Mouse (Mus musculus): ENCODE results near the gene Gm20388. TPM values are rescaled to one million over a fixed set of nuclear protein-coding genes. Genes with fewer than 3 reads are reported as not detected.
"Not testable (repeated sequence)": the region's sequence is repeated elsewhere in the genome, so short reads cannot be mapped to it uniquely, and the experiment has no call there.

Gm20388 gene
- polyA plus RNA-seq, 1 experiment from 2014 or later = not detected

DNA sequence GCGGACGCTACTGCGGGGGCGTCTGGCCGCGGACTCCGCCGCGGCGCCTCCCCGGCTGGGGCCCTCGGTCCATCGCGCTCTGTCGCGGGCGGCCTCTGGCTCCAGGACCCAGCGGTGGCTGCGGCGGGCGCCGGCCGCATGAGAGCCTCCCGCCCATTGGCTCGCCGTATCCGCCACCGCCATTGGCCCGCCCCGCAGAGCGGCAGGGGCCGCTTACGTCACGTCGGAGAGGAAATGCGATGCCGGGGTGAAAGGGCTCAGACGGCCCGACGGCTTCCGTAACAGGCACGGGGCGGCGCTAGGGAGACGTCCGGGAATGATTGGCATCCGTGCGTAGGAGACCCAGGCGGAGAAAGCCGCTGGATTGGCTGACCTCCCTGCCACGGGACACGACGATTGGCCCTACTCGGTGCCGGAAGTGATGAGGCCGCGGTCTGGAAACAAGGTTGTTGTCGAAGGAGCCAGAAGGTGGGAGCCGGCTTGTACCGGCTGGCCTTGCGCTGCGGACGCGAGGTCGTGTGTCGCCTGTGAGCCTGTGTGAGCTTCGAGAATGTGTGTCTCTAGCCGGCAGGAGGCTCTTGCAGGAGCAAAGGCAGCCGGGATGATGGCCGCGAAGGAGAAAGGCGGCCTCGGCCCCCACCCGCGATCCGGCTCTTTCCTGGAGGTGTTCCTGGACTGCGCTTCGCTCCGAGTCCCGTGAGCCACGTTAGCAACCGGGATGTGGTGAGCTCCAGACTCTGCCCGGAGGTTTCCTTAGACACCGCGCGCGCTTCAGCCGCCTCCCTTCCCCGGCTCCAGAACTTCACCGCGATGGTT lies 3131.7 kb downstream of the Gm20388 start, which contains the start of gene Ankrd11:
Ankrd11 (minus strand) TSS at position 120 of the 816 bp plus-strand sequence.
- 0 out of 2 replicates have a peak, but pooled peaks cover 5% of the 10 kb centered on the region for H3K4me1 ChIP-seq (replicated peaks; ENCODE audit: control insufficient read depth, insufficient read depth, low read length)
- peak; percentile 67 for TF ChIP-seq CTCF (IDR thresholded peaks at IDR 0.05; ENCODE audit: low read depth)
- peak within 1 kb of the TSS; percentile 75 for H3K4me2 ChIP-seq (replicated peaks; ENCODE audit: low read depth)
- no peaks in the 10 kb centered on the region for H3K27me3 ChIP-seq (replicated peaks; ENCODE audit: control insufficient read depth, insufficient read depth, low read length)
- peak within 1 kb of the TSS; percentile 100 for H3K9ac ChIP-seq (ENCODE audit: low read depth, low read length)
- peak within 1 kb of the TSS; percentile 100 for H3K27ac ChIP-seq (ENCODE audit: low read depth, low read length)
- ATAC-seq = peak; percentile 96
- no peaks in the 10 kb centered on the region for H3K9me3 ChIP-seq (ENCODE audit: control insufficient read depth)
- no peaks in the 10 kb centered on the region for H3K36me3 ChIP-seq (ENCODE audit: control insufficient read depth, insufficient read depth)
- H3K4me3 ChIP-seq (ENCODE audit: low read depth, low read length) = peak within 1 kb of the TSS; percentile 92
- WGBS = under 1% methylated on average over 91 of the region's 91 CpGs

DNA sequence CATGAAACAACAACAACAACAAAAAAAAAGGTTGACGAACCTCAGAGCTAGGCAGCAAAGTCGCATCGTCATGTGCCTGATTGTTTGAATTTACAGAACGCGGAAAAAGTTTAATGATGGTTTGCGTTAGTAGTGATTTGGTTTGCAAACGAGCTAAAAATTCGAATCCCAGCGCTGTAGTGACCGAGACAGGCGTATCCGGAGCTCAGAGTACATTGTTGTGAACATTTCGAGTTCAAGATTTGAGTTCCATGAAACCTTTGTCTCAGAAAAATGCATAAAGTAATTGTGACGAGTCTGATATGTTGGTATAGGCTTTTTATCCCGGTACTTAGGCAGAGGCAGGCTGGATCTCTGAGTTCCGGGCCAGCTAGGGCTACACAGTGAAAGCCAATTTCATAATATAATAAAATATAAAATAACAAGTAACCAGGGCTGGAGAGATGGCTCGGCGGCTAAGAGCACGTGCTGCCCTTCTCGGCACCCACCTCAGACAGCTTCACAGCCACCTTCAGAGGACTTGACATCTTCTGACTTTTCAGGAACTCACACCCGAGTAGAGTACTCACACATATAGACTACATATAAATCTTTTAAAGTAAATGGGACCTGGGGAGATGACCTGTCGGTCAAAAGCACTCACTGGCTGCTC lies 3132.5 kb downstream of the Gm20388 start:
- TF ChIP-seq CTCF (IDR thresholded peaks at IDR 0.05; ENCODE audit: low read depth) = no peak
- Histone ChIP-seq H3K27me3 (replicated peaks; ENCODE audit: control insufficient read depth, insufficient read depth, low read length) (no peaks in the 10 kb centered on the region), H3K9me3 (ENCODE audit: control insufficient read depth) (no peaks in the 10 kb centered on the region), H3K9ac (ENCODE audit: low read depth, low read length) (peak overlapping the region; percentile 100), H3K36me3 (ENCODE audit: control insufficient read depth, insufficient read depth) (no peaks in the 10 kb centered on the region), H3K4me3 (ENCODE audit: low read depth, low read length) (peak overlapping the region; percentile 92), H3K4me2 (replicated peaks; ENCODE audit: low read depth) (peak overlapping the region; percentile 75), H3K27ac (ENCODE audit: low read depth, low read length) (peak overlapping the region; percentile 100), H3K4me1 (replicated peaks; ENCODE audit: control insufficient read depth, insufficient read depth, low read length) (0 out of 2 replicates have a peak, but pooled peaks cover 5% of the 10 kb centered on the region)
- no peak for ATAC-seq
- 11% methylated on average over 22 of the region's 22 CpGs for WGBS

DNA sequence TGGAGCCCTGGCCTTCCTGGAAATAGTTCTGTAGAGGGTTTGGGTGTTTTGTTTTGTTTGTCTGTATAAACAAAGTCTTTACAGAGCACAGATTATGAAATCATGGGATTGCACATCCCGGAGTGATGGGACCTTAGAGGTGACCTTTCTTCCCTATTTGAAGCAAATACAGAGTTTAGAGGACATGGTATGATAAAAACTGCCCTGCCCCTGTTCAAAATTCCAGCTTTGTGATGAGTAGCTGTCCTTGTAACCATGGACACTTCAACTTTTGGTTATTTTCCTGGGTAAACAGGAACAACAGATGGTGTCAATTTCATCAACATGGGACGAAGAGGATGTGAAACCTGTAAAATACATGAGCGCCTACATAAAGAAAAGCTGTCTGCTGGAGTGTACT lies 3133.3 kb downstream of the Gm20388 start:
- no peak for ATAC-seq
- no peaks in the 10 kb centered on the region for H3K36me3 ChIP-seq (ENCODE audit: control insufficient read depth, insufficient read depth)
- no peak overlapping the region for H3K27ac ChIP-seq (ENCODE audit: low read depth, low read length)
- H3K4me3 ChIP-seq (ENCODE audit: low read depth, low read length) = 0 out of 2 replicates have a peak overlapping the region, but pooled peaks have one; percentile 92
- WGBS = 58% methylated on average over 3 of the region's 3 CpGs
- peak overlapping the region; percentile 75 for H3K4me2 ChIP-seq (replicated peaks; ENCODE audit: low read depth)
- no peak overlapping the region for H3K9ac ChIP-seq (ENCODE audit: low read depth, low read length)
- no peak for TF ChIP-seq CTCF (IDR thresholded peaks at IDR 0.05; ENCODE audit: low read depth)
- peaks cover 5% of the 10 kb centered on the region; the same call in 1 of the 2 replicates for H3K4me1 ChIP-seq (replicated peaks; ENCODE audit: control insufficient read depth, insufficient read depth, low read length)
- no peaks in the 10 kb centered on the region for H3K9me3 ChIP-seq (ENCODE audit: control insufficient read depth)
- no peaks in the 10 kb centered on the region for H3K27me3 ChIP-seq (replicated peaks; ENCODE audit: control insufficient read depth, insufficient read depth, low read length)

DNA sequence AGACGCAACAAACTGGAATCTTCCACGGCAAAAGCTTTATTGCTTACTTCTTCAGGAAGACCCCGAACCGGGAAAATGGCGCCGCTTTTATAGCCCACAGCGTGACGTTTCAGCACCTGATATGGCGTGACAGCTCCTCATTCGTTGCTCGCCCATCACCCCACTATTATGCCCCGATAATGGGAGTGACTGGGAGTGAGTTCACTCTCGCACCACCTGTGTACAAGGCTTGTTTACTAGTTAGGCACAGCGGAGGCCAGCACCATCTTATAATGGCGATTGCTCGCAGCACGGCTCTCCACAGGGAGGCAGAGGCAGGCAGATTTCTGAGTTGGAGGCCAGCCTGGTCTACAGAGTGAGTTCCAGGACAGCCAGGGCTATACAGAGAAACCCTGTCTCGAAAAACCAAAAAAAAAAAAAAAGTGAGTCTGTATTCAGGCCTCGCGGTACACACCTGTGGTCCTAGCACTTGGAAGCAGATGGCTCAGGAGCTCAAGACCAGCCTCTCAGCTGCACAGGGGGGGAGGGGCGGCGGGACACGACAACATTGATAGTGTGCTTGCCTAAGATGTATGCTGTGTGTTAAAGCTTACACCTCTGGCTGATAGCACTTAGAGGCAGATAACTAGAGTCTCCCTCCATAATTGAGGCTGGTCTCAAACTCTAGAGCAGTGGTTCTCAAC lies 3134.2 kb downstream of the Gm20388 start:
- H3K4me1 ChIP-seq (replicated peaks; ENCODE audit: control insufficient read depth, insufficient read depth, low read length); ATAC-seq; H3K27ac ChIP-seq (ENCODE audit: low read depth, low read length); H3K9me3 ChIP-seq (ENCODE audit: control insufficient read depth); H3K36me3 ChIP-seq (ENCODE audit: control insufficient read depth, insufficient read depth); H3K4me2 ChIP-seq (replicated peaks; ENCODE audit: low read depth); H3K4me3 ChIP-seq (ENCODE audit: low read depth, low read length); H3K27me3 ChIP-seq (replicated peaks; ENCODE audit: control insufficient read depth, insufficient read depth, low read length); H3K9ac ChIP-seq (ENCODE audit: low read depth, low read length): not testable (repeated sequence)
- WGBS = 89% methylated on average over 23 of the region's 23 CpGs

DNA sequence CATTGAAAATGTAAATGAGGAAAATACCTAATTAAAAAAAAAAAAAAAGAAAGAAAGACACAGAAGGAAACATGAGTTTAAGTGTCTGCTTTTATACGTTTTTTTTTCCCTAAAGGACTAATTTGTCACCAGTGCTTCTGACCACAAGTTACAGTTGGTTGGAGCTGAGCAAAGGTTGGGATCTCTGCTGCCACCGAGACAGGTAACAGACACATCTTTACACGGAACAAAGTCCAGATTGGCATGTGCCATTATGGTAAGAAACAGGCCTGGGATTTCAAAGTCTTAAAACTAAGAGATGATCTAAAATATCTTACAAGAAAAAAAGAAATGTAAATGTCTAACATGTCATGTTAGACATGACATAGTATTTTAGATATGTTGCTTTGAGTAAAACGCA lies 3136.1 kb downstream of the Gm20388 start:
- H3K36me3 ChIP-seq (ENCODE audit: control insufficient read depth, insufficient read depth) = no peaks in the 10 kb centered on the region
- no peak overlapping the region for H3K9ac ChIP-seq (ENCODE audit: low read depth, low read length)
- H3K27ac ChIP-seq (ENCODE audit: low read depth, low read length) = peak overlapping the region; percentile 92
- no peak for TF ChIP-seq CTCF (IDR thresholded peaks at IDR 0.05; ENCODE audit: low read depth)
- no peak overlapping the region for H3K4me3 ChIP-seq (ENCODE audit: low read depth, low read length)
- peaks cover 6% of the 10 kb centered on the region for H3K4me1 ChIP-seq (replicated peaks; ENCODE audit: control insufficient read depth, insufficient read depth, low read length)
- H3K4me2 ChIP-seq (replicated peaks; ENCODE audit: low read depth) = no peak overlapping the region
- no peaks in the 10 kb centered on the region for H3K9me3 ChIP-seq (ENCODE audit: control insufficient read depth)
- no peak for ATAC-seq
- no peaks in the 10 kb centered on the region for H3K27me3 ChIP-seq (replicated peaks; ENCODE audit: control insufficient read depth, insufficient read depth, low read length)
- WGBS = 39% methylated on average over 4 of the region's 4 CpGs

DNA sequence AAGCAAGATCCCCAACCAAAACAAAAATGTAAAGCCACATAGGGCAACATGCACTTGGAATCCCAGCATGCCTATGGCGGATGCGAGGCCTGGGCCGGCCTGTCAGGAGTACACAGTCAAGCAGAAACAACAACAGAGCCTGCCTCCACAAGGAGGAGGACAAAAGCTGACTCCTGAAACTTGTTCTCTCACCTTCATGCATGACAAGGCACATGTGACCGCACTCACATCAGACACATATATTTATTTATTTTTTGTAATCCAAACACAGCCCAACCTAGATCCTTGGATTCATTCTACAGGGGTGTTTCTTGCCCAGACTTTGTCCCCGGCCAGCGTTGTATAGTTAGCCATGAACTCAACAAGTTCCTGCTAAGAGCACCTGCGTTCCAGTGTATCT lies 3137.2 kb downstream of the Gm20388 start:
- Histone ChIP-seq H3K9ac (ENCODE audit: low read depth, low read length) (no peak overlapping the region), H3K27me3 (replicated peaks; ENCODE audit: control insufficient read depth, insufficient read depth, low read length) (no peaks in the 10 kb centered on the region), H3K4me2 (replicated peaks; ENCODE audit: low read depth) (no peak overlapping the region), H3K36me3 (ENCODE audit: control insufficient read depth, insufficient read depth) (no peaks in the 10 kb centered on the region), H3K4me1 (replicated peaks; ENCODE audit: control insufficient read depth, insufficient read depth, low read length) (peaks cover 9% of the 10 kb centered on the region), H3K27ac (ENCODE audit: low read depth, low read length) (peak overlapping the region; percentile 92), H3K9me3 (ENCODE audit: control insufficient read depth) (no peaks in the 10 kb centered on the region), H3K4me3 (ENCODE audit: low read depth, low read length) (no peak overlapping the region)
- WGBS = 56% methylated on average over 7 of the region's 7 CpGs
- no peak for TF ChIP-seq CTCF (IDR thresholded peaks at IDR 0.05; ENCODE audit: low read depth)
- peak; percentile 37; the same call in 1 of the 2 replicates for ATAC-seq
